Mouse (Mus musculus): ENCODE data around the gene Cyb561d2. TPM values are rescaled to one million over a fixed set of nuclear protein-coding genes. Genes with fewer than 3 reads are reported as not detected.

Gene Cyb561d2
- polyA plus RNA-seq, 1 experiment from 2014 or later, result 21.9 TPM

- H3K9me3 ChIP-seq (ENCODE audit: control insufficient read depth, low read length), result no peaks in the 10 kb centered on the region
- H3K4me2 ChIP-seq (ENCODE audit: low read depth), result peak overlapping the region; percentile 85
- no peak overlapping the region for H3K27ac ChIP-seq (ENCODE audit: low read depth, low read length)
- H3K9ac ChIP-seq (ENCODE audit: low read length), result peak overlapping the region; percentile 65
- WGBS, result 2% methylated on average over 11 of the region's 11 CpGs
- peaks cover 20% of the 10 kb centered on the region for H3K4me1 ChIP-seq (ENCODE audit: control insufficient read depth, insufficient read depth, low read length)
- no peaks in the 10 kb centered on the region for H3K27me3 ChIP-seq (ENCODE audit: control insufficient read depth, insufficient read depth, low read length)
- peaks cover 16% of the 10 kb centered on the region for H3K36me3 ChIP-seq (ENCODE audit: control insufficient read depth, insufficient read depth, low read length)
- peak overlapping the region; percentile 52 for H3K4me3 ChIP-seq (ENCODE audit: low read depth, low read length)
- DNase-seq (ENCODE audit: low spot score), result no peak
- ATAC-seq (ENCODE audit: insufficient read depth, low FRiP score, low TSS enrichment), result no peak
Observed at GRCm38 (mm10) chr9:107542352-107542686, 326 bp upstream of the Cyb561d2 start.

GRCm38 (mm10) chr9:107541005-107541404 lies 988 bp downstream of the Cyb561d2 start:
- Histone ChIP-seq H3K4me1 (ENCODE audit: control insufficient read depth, insufficient read depth, low read length) (peaks cover 24% of the 10 kb centered on the region), H3K27me3 (ENCODE audit: control insufficient read depth, insufficient read depth, low read length) (no peaks in the 10 kb centered on the region), H3K9ac (ENCODE audit: low read length) (no peak overlapping the region; the same call in 1 of the 2 replicates), H3K27ac (ENCODE audit: low read depth, low read length) (no peak overlapping the region), H3K4me2 (ENCODE audit: low read depth) (peak overlapping the region; percentile 85), H3K36me3 (ENCODE audit: control insufficient read depth, insufficient read depth, low read length) (peaks cover 16% of the 10 kb centered on the region), H3K9me3 (ENCODE audit: control insufficient read depth, low read length) (no peaks in the 10 kb centered on the region), H3K4me3 (ENCODE audit: low read depth, low read length) (peak overlapping the region; percentile 52)
- 31% methylated on average over 10 of the region's 10 CpGs for WGBS
- DNase-seq (ENCODE audit: low spot score) (no peak), ATAC-seq (ENCODE audit: insufficient read depth, low FRiP score, low TSS enrichment) (no peak)

GRCm38 (mm10) chr9:107540420-107540819 lies 1.6 kb downstream of the Cyb561d2 start:
- Histone ChIP-seq H3K4me3 (ENCODE audit: low read depth, low read length) (no peak overlapping the region), H3K27ac (ENCODE audit: low read depth, low read length) (no peak overlapping the region), H3K4me1 (ENCODE audit: control insufficient read depth, insufficient read depth, low read length) (peaks cover 30% of the 10 kb centered on the region), H3K9ac (ENCODE audit: low read length) (no peak overlapping the region), H3K9me3 (ENCODE audit: control insufficient read depth, low read length) (no peaks in the 10 kb centered on the region), H3K36me3 (ENCODE audit: control insufficient read depth, insufficient read depth, low read length) (peaks cover 16% of the 10 kb centered on the region), H3K27me3 (ENCODE audit: control insufficient read depth, insufficient read depth, low read length) (no peaks in the 10 kb centered on the region), H3K4me2 (ENCODE audit: low read depth) (no peak overlapping the region)
- 72% methylated on average over 4 of the region's 4 CpGs for WGBS
- ATAC-seq (ENCODE audit: insufficient read depth, low FRiP score, low TSS enrichment), result no peak
- DNase-seq (ENCODE audit: low spot score), result no peak

- no peak overlapping the region for H3K27ac ChIP-seq (ENCODE audit: low read depth, low read length)
- peaks cover 15% of the 10 kb centered on the region; the same call in 1 of the 2 replicates for H3K36me3 ChIP-seq (ENCODE audit: control insufficient read depth, insufficient read depth, low read length)
- no peaks in the 10 kb centered on the region for H3K27me3 ChIP-seq (ENCODE audit: control insufficient read depth, insufficient read depth, low read length)
- no peak overlapping the region for H3K4me2 ChIP-seq (ENCODE audit: low read depth)
- no peak for DNase-seq (ENCODE audit: low spot score)
- H3K4me1 ChIP-seq (ENCODE audit: control insufficient read depth, insufficient read depth, low read length), result peaks cover 35% of the 10 kb centered on the region
- H3K9me3 ChIP-seq (ENCODE audit: control insufficient read depth, low read length), result no peaks in the 10 kb centered on the region
- H3K9ac ChIP-seq (ENCODE audit: low read length), result no peak overlapping the region
- no peak for ATAC-seq (ENCODE audit: insufficient read depth, low FRiP score, low TSS enrichment)
- 94% methylated on average over 8 of the region's 8 CpGs for WGBS
- H3K4me3 ChIP-seq (ENCODE audit: low read depth, low read length), result no peak overlapping the region
Observed at GRCm38 (mm10) chr9:107539940-107540339, 2.1 kb downstream of the Cyb561d2 start.

- ATAC-seq (ENCODE audit: insufficient read depth, low FRiP score, low TSS enrichment), result no peak
- no peak overlapping the region for H3K9ac ChIP-seq (ENCODE audit: low read length)
- peaks cover 40% of the 10 kb centered on the region for H3K4me1 ChIP-seq (ENCODE audit: control insufficient read depth, insufficient read depth, low read length)
- WGBS, result 91% methylated on average over 3 of the region's 3 CpGs
- no peak overlapping the region for H3K4me3 ChIP-seq (ENCODE audit: low read depth, low read length)
- no peak overlapping the region for H3K4me2 ChIP-seq (ENCODE audit: low read depth)
- H3K27me3 ChIP-seq (ENCODE audit: control insufficient read depth, insufficient read depth, low read length), result no peaks in the 10 kb centered on the region
- H3K9me3 ChIP-seq (ENCODE audit: control insufficient read depth, low read length), result no peaks in the 10 kb centered on the region
- H3K27ac ChIP-seq (ENCODE audit: low read depth, low read length), result no peak overlapping the region
- H3K36me3 ChIP-seq (ENCODE audit: control insufficient read depth, insufficient read depth, low read length), result peaks cover 15% of the 10 kb centered on the region; the same call in 1 of the 2 replicates
- no peak for DNase-seq (ENCODE audit: low spot score)
Observed at GRCm38 (mm10) chr9:107538711-107539110, 3.3 kb downstream of the Cyb561d2 start.

GRCm38 (mm10) chr9:107538231-107538630 lies 3.8 kb downstream of the Cyb561d2 start:
- peaks cover 40% of the 10 kb centered on the region for H3K4me1 ChIP-seq (ENCODE audit: control insufficient read depth, insufficient read depth, low read length)
- peaks cover 15% of the 10 kb centered on the region; the same call in 1 of the 2 replicates for H3K36me3 ChIP-seq (ENCODE audit: control insufficient read depth, insufficient read depth, low read length)
- ATAC-seq (ENCODE audit: insufficient read depth, low FRiP score, low TSS enrichment) (no peak), DNase-seq (ENCODE audit: low spot score) (no peak)
- no peaks in the 10 kb centered on the region for H3K9me3 ChIP-seq (ENCODE audit: control insufficient read depth, low read length)
- no peak overlapping the region for H3K4me2 ChIP-seq (ENCODE audit: low read depth)
- no peaks in the 10 kb centered on the region for H3K27me3 ChIP-seq (ENCODE audit: control insufficient read depth, insufficient read depth, low read length)
- no peak overlapping the region for H3K27ac ChIP-seq (ENCODE audit: low read depth, low read length)
- no peak overlapping the region for H3K9ac ChIP-seq (ENCODE audit: low read length)
- no peak overlapping the region for H3K4me3 ChIP-seq (ENCODE audit: low read depth, low read length)
- WGBS, result 95% methylated on average over 7 of the region's 7 CpGs

GRCm38 (mm10) chr9:107534408-107535202 lies 7.4 kb downstream of the Cyb561d2 start:
- Histone ChIP-seq H3K9me3 (ENCODE audit: control insufficient read depth, low read length) (no peaks in the 10 kb centered on the region), H3K4me3 (ENCODE audit: low read depth, low read length) (peak overlapping the region; percentile 68), H3K4me2 (ENCODE audit: low read depth) (peak overlapping the region; percentile 100), H3K4me1 (ENCODE audit: control insufficient read depth, insufficient read depth, low read length) (peaks cover 27% of the 10 kb centered on the region), H3K36me3 (ENCODE audit: control insufficient read depth, insufficient read depth, low read length) (peaks cover 12% of the 10 kb centered on the region; the same call in 1 of the 2 replicates), H3K27me3 (ENCODE audit: control insufficient read depth, insufficient read depth, low read length) (no peaks in the 10 kb centered on the region), H3K27ac (ENCODE audit: low read depth, low read length) (no peak overlapping the region), H3K9ac (ENCODE audit: low read length) (peak overlapping the region; percentile 82)
- no peak for DNase-seq (ENCODE audit: low spot score)
- WGBS, result 1% methylated on average over 40 of the region's 40 CpGs
- peak; percentile 15; the same call in 1 of the 2 replicates for ATAC-seq (ENCODE audit: insufficient read depth, low FRiP score, low TSS enrichment)

- ATAC-seq (ENCODE audit: insufficient read depth, low FRiP score, low TSS enrichment) (peak; percentile 96), DNase-seq (ENCODE audit: low spot score) (peak; percentile 94)
- Histone ChIP-seq H3K36me3 (ENCODE audit: control insufficient read depth, insufficient read depth, low read length) (peaks cover 8% of the 10 kb centered on the region; the same call in 1 of the 2 replicates), H3K4me2 (ENCODE audit: low read depth) (peak within 1 kb of the TSS; percentile 100), H3K4me1 (ENCODE audit: control insufficient read depth, insufficient read depth, low read length) (peaks cover 27% of the 10 kb centered on the region), H3K4me3 (ENCODE audit: low read depth, low read length) (peak within 1 kb of the TSS; percentile 68), H3K9me3 (ENCODE audit: control insufficient read depth, low read length) (no peaks in the 10 kb centered on the region), H3K27ac (ENCODE audit: low read depth, low read length) (no peak within 1 kb of the TSS), H3K27me3 (ENCODE audit: control insufficient read depth, insufficient read depth, low read length) (no peaks in the 10 kb centered on the region), H3K9ac (ENCODE audit: low read length) (peak within 1 kb of the TSS; percentile 82)
- WGBS, result under 1% methylated on average over 48 of the region's 48 CpGs
Observed at GRCm38 (mm10) chr9:107533791-107534407, 8.1 kb downstream of the Cyb561d2 start, which contains the start of gene Tmem115. Tmem115 (plus strand) TSS chr9:107533945.
